Mouse (Mus musculus): ENCODE measurements around the gene Thbs4.

Gene Thbs4

GRCm38 (mm10) chr13:92711821-92712220 is 82.8 kb downstream of the Thbs4 start:
- no peak for DNase-seq

DNA sequence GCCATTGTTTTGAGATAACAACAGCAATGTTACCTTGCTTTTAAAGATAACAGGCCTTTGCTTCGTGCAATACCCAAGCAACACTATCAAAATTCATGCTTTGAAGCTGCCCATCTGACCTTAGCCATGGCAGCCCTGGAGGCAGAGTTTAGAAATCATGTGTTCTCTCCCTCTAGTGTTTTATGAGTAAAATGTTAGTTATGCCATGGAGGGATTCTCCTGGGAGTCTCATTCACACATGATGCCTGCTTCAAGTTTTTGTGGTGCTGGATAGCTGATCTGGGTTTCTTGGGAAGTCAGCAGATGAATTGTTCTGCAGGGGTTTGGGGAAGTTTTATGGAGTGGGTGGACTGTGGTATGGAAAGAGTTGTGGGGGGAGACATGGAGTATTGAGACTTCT is 84.3 kb downstream of the Thbs4 start:
- no peak for DNase-seq

DNA sequence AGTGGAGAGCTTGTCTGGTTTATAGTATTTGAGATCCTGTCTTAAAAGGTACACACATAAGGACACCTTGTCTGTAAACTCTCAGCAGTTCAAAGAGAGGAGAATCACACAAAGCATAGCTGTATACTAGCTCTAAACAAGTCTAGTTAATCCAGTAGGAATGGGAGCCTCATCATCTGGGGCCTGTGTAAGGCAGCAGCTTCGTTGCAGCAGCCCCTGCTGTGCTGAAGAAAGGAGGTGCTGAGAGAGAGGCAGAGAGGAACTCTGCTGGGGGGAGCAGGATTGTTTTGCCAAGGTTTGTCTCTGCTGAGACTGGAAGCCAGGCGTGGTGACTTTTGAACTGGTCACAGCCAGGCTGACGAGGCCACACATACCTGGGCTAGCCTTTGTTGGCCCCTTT is 85.1 kb downstream of the Thbs4 start:
- DNase-seq: no peak

- no peak for DNase-seq
These were observed 86.2 kb downstream of the Thbs4 start for GRCm38 (mm10) chr13:92708466-92708865.

DNA sequence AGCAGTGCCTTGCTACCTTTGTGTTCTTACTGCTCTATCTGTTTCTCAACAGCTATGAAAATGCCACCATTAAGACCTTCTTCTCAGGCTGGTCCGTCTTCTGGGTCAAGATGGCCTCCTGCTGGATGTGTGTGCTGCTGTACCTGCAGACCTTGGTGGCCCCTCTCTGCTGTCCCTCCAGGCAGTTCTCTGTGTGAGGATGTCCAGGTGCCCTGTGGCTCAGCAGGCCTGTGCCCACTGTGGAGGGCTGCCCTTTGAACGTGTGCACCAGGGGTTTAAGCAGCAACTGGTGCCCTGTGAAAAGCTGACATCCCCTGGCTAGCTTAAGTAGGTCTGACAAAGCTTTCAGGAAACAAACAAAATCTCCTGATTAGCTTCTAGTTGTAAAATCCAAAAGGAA is 86.7 kb downstream of the Thbs4 start:
- DNase-seq: no peak

GRCm38 (mm10) chr13:92706342-92707061 is 88.1 kb downstream of the Thbs4 start:
- no peak for DNase-seq

- no peak for DNase-seq
These were observed 89.5 kb downstream of the Thbs4 start for GRCm38 (mm10) chr13:92705016-92705535.

- no peak for DNase-seq
These were observed 90.4 kb downstream of the Thbs4 start for GRCm38 (mm10) chr13:92704189-92704588.

DNA sequence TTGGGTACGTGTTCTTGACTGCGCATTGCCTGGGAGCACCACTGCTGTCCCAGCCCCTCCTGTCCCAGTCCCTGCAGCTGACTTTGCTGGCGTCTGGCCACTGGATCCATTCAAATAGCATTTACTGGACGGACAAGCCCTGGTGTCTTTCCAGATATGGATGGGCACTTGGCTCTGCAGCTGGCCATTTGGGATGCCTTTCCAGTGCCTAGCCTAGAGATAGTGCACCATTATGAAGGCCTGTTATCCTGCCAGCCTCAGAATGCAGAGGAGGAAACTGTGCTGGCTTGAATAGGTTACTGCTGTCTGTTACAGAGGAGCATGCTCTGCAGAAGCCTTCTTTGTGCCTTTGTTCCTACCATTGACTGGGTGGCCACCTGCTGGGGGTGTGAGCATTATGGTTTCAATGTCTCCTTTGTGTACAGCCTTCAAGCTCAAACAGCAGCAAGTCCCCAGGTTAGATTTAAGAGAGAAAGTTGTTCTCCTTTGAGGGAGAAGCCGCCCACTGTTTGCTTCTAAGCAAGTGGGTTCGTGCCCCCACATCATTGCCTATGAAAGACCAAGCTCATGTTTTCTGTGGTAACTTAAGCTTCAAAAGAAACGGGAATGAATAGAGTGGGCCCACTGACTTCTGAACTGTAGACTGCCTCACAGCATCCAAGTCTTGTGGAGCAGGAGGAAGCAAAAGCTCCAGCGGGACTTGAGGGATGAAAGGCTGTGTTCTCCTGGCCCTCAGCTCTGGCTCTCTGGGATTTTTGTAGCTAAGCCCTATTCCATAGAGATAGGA is 91.2 kb downstream of the Thbs4 start:
- DNase-seq: peak; percentile 93

DNA sequence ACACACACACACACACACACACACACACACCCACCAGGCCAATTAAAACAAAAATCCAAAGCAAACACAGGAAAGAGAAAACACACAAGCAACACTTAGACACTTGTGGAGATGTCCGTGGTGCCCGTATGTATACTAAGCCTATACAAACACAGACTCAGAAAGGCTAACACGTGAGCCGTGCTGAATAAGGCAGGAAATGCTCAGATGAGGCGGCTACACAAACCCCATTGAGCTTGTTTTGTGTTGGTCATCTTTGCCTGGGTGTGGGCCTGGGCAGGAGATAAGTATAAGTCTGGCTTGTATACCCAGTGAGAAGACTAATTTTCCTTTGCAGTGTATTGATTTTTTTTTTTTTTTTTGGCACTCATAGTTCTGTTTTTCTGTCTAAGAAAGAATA is 92.6 kb downstream of the Thbs4 start:
- DNase-seq: no peak

All from layer of hippocampus, adult 9-11 months (tissue).